Comparison of ENCODE assay signal across 18 mouse cellular contexts in the genomic region with DNA sequence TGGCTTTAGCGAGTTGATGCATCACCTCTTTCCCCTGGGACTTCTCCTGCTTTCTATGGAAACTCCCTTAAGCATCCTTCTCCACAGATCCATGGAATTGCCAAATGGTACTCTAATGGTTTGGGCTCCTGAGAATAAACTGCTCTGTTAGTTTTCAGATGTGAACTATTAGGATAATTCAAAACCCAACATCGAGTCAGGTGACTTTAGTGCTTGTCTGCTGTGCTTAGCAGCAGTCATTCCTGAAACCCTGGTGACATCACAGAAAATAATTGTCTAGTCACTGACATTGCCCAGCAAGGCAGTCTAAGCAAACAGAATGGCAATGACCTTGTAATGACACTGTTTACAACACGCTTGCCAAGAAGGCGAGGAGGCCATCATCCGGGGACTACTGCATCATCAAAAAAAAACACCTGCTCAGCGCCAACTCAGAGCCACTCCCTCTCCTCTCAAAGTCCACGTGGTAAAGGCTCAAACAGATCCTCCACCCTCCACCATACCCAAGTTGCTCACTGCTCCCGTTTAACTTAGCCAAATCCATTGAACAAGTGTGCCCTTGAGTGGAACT. TPM values are rescaled to one million over a fixed set of nuclear protein-coding genes. Genes with fewer than 3 reads are reported as not detected.
DNase-seq lines count a peak whose midpoint lies in the region; ATAC-seq lines count a peak whose summit lies in the region.
"Had no signal": no experiment of that assay in that cellular context is flagged by ENCODE, and none has a peak within 500 bp of the region (broad histone marks: within the 10 kb centered on the region; RNA-seq: fewer than 3 reads in every experiment).

No protein-coding gene starts in this region.

- no peak overlapping the region for H3K4me3 ChIP-seq in heart, embryonic 13.5 days
- no peak overlapping the region for H3K4me3 ChIP-seq in heart, embryonic 11.5 days (ENCODE audit: low read depth, low read length)
- peak overlapping the region; percentile 22; the same call in 1 of the 2 replicates for H3K4me3 ChIP-seq in liver, embryonic 15.5 days (replicated peaks)
- H3K4me3 ChIP-seq in midbrain, embryonic 13.5 days (replicated peaks): no peak overlapping the region
- H3K4me3 ChIP-seq: neural tube, embryonic 12.5 days had no signal

- H3K4me1 ChIP-seq in heart, embryonic 13.5 days: peaks cover 16% of the 10 kb centered on the region
- 0 out of 2 replicates have a peak, but pooled peaks cover 7% of the 10 kb centered on the region for H3K4me1 ChIP-seq in heart, embryonic 11.5 days (ENCODE audit: control insufficient read depth, insufficient read depth, low read length)
- peaks cover 44% of the 10 kb centered on the region for H3K4me1 ChIP-seq in liver, embryonic 15.5 days (replicated peaks)
- H3K4me1 ChIP-seq in midbrain, embryonic 13.5 days (replicated peaks): no peaks in the 10 kb centered on the region
- H3K4me1 ChIP-seq: neural tube, embryonic 12.5 days had no signal

- ATAC-seq in heart, embryonic 13.5 days (ENCODE audit: extremely low read depth, insufficient number of reproducible peaks, low FRiP score, low TSS enrichment): 0 out of 2 replicates have a peak, but pooled peaks have one; percentile 42
- no peak; the same call in 1 of the 2 replicates for ATAC-seq in heart, embryonic 11.5 days (replicated peaks; ENCODE audit: insufficient number of reproducible peaks, low FRiP score, low TSS enrichment)
- peak; percentile 64; the same call in 1 of the 2 replicates for ATAC-seq in erythroid progenitor cell, adult 5-6 weeks (replicated peaks; ENCODE audit: low FRiP score, poor library complexity, severe bottlenecking)
- ATAC-seq in liver, embryonic 15.5 days (ENCODE audit: insufficient read depth): peak; percentile 71
- ATAC-seq in midbrain, embryonic 13.5 days: no peak
- ATAC-seq: forebrain, embryonic 14.5 days; hindbrain, embryonic 16.5 days had no signal

- peaks cover 12% of the 10 kb centered on the region for H3K27me3 ChIP-seq in heart, embryonic 13.5 days (replicated peaks)
- peaks cover 3% of the 10 kb centered on the region; the same call in 1 of the 2 replicates for H3K27me3 ChIP-seq in heart, embryonic 11.5 days (ENCODE audit: control insufficient read depth, insufficient read depth, low read length)
- H3K27me3 ChIP-seq in liver, embryonic 15.5 days: peaks cover 14% of the 10 kb centered on the region
- H3K27me3 ChIP-seq in midbrain, embryonic 13.5 days: no peaks in the 10 kb centered on the region
- H3K27me3 ChIP-seq: neural tube, embryonic 12.5 days had no signal

- peak; percentile 71 for DNase-seq in CD4-positive, CD25-positive, alpha-beta regulatory T cell, adult 2 months (ENCODE audit: low read depth, low spot score)
- no peak for DNase-seq in left cerebral cortex, adult 8-10 months (ENCODE audit: low spot score in 2 of 2)
- DNase-seq in adrenal gland, adult (ENCODE audit: inconsistent age in 2 of 2, low spot score in 1 of 2): no peak
- DNase-seq: adrenal gland, postnatal 25 days; cerebellum, adult 11 months; gastrocnemius, postnatal 14 days; lung, adult 18-20 months; thymus, postnatal 25 days had no signal

- H3K27ac ChIP-seq in heart, embryonic 13.5 days (replicated peaks): peak overlapping the region; percentile 24; the same call in 1 of the 2 replicates
- H3K27ac ChIP-seq in heart, embryonic 11.5 days (ENCODE audit: low read depth, low read length): no peak overlapping the region
- peak overlapping the region; percentile 82 for H3K27ac ChIP-seq in liver, embryonic 15.5 days (replicated peaks)
- H3K27ac ChIP-seq in midbrain, embryonic 13.5 days: no peak overlapping the region
- H3K27ac ChIP-seq: neural tube, embryonic 12.5 days had no signal

- 63% methylated on average over 8 of the region's 8 CpGs for WGBS in heart, embryonic 13.5 days
- 72% methylated on average over 8 of the region's 8 CpGs for WGBS in heart, embryonic 11.5 days (ENCODE audit: insufficient replicate concordance)
- WGBS in liver, embryonic 15.5 days (ENCODE audit: insufficient replicate concordance): 33% methylated on average over 8 of the region's 8 CpGs
- 83% methylated on average over 8 of the region's 8 CpGs for WGBS in midbrain, embryonic 13.5 days

- no peaks in the 10 kb centered on the region for H3K9me3 ChIP-seq in heart, embryonic 13.5 days
- H3K9me3 ChIP-seq in heart, embryonic 11.5 days (replicated peaks; ENCODE audit: control insufficient read depth, low read length): no peaks in the 10 kb centered on the region
- H3K9me3 ChIP-seq in liver, embryonic 15.5 days (replicated peaks): no peaks in the 10 kb centered on the region
- H3K9me3 ChIP-seq in midbrain, embryonic 13.5 days: no peaks in the 10 kb centered on the region
- H3K9me3 ChIP-seq: neural tube, embryonic 12.5 days had no signal

- no peaks in the 10 kb centered on the region for H3K36me3 ChIP-seq in heart, embryonic 13.5 days
- H3K36me3 ChIP-seq in heart, embryonic 11.5 days (ENCODE audit: control insufficient read depth, insufficient read depth, low read length): no peaks in the 10 kb centered on the region
- no peaks in the 10 kb centered on the region for H3K36me3 ChIP-seq in liver, embryonic 15.5 days (replicated peaks)
- H3K36me3 ChIP-seq in midbrain, embryonic 13.5 days: no peaks in the 10 kb centered on the region
- H3K36me3 ChIP-seq: neural tube, embryonic 12.5 days had no signal

- peak overlapping the region; percentile 34; the same call in 1 of the 2 replicates for H3K4me2 ChIP-seq in heart, embryonic 13.5 days
- no peak overlapping the region; the same call in 1 of the 2 replicates for H3K4me2 ChIP-seq in heart, embryonic 11.5 days
- peak overlapping the region; percentile 66 for H3K4me2 ChIP-seq in liver, embryonic 15.5 days
- H3K4me2 ChIP-seq in midbrain, embryonic 13.5 days (replicated peaks): no peak overlapping the region
- H3K4me2 ChIP-seq: neural tube, embryonic 12.5 days had no signal

- no peak overlapping the region for H3K9ac ChIP-seq in heart, embryonic 13.5 days
- no peak overlapping the region for H3K9ac ChIP-seq in heart, embryonic 11.5 days (ENCODE audit: low read depth, low read length)
- H3K9ac ChIP-seq in liver, embryonic 15.5 days: no peak overlapping the region
- H3K9ac ChIP-seq in midbrain, embryonic 13.5 days (replicated peaks): no peak overlapping the region
- H3K9ac ChIP-seq: neural tube, embryonic 12.5 days had no signal

RNA-seq across cellular contexts. Expression of a gene that starts 37.7 kb away (rescaled TPM):
- polyA plus RNA-seq in heart, embryonic 13.5 days (2015; fragmentation: Nextera tagmentation; extraction: Ambion mirVana): not detected in 2 replicates
- not detected in 2 replicates for polyA plus RNA-seq in heart, embryonic 11.5 days (2014; fragmentation: Nextera tagmentation; extraction: Ambion mirVana)
- total RNA-seq in erythroid progenitor cell, adult 5-6 weeks (2015; ENCODE audit: low replicate concordance): 3.2 TPM in 1 of 2 replicates, not detected in the other
- not detected in 2 replicates for total RNA-seq in erythroid progenitor cell, adult 5-6 weeks (2017; ENCODE audit: low replicate concordance)
- polyA plus RNA-seq in liver, embryonic 15.5 days (2015; fragmentation: Nextera tagmentation; extraction: Ambion mirVana): 0.06 and 0.08 TPM in 2 replicates
- 0.08 and 0.23 TPM in 2 replicates for polyA plus RNA-seq in midbrain, embryonic 13.5 days (2015; fragmentation: Nextera tagmentation; extraction: Ambion mirVana)
- under 1 TPM in 3 of 4 experiments, not detected in 1; 0.19 to 0.64 (median 0.36) TPM for total RNA-seq in left cerebral cortex, adult 8-10 months (2022)
- total RNA-seq: adrenal gland, postnatal 25 days; gastrocnemius, postnatal 14 days had no signal
- polyA plus RNA-seq: C2C12; heart, postnatal 0 days had no signal

Comparison
In these comparisons a context has a peak if more than half of its experiments do, and no peak if none do; other contexts are left out.
1. ATAC-seq: peak in heart, embryonic 13.5 days (single experiment), erythroid progenitor cell, adult 5-6 weeks (single experiment) and liver, embryonic 15.5 days (single experiment); none in heart, embryonic 11.5 days (single experiment) and midbrain, embryonic 13.5 days (single experiment).
2. H3K27ac ChIP-seq: peak in heart, embryonic 13.5 days (single experiment) and liver, embryonic 15.5 days (single experiment); none in heart, embryonic 11.5 days (single experiment) and midbrain, embryonic 13.5 days (single experiment).
3. H3K4me2 ChIP-seq: peak in heart, embryonic 13.5 days (single experiment) and liver, embryonic 15.5 days (single experiment); none in heart, embryonic 11.5 days (single experiment) and midbrain, embryonic 13.5 days (single experiment).